Mouse (Mus musculus): Measurements from ENCODE around the gene Psg19.
"Not testable (repeated sequence)": the region's sequence is repeated elsewhere in the genome, so short reads cannot be mapped to it uniquely, and the experiment has no call there.

Gene Psg19

GRCm38 (mm10) chr7:18798420-18798819, at the start of gene Psg19:
Gene Psg19, minus strand, starts transcription at chr7:18798520.
- no peak for DNase-seq (ENCODE audit: low spot score in 2 of 2)

- no peak for DNase-seq (ENCODE audit: low spot score in 2 of 2)
Measured at GRCm38 (mm10) chr7:18844811-18845210, 46.5 kb upstream of the Psg19 start.

- DNase-seq (ENCODE audit: low spot score in 2 of 2): no peak
Measured at GRCm38 (mm10) chr7:18841174-18841567, 42.9 kb upstream of the Psg19 start.

- DNase-seq (ENCODE audit: low spot score in 2 of 2): peak; percentile 7 to 12
Measured at GRCm38 (mm10) chr7:18840386-18841173, 42.3 kb upstream of the Psg19 start.

GRCm38 (mm10) chr7:18839865-18840264, 41.5 kb upstream of the Psg19 start, which contains the start of gene Mill2:
Gene Mill2, plus strand, starts transcription at chr7:18839966.
- peak in 1 of 2 experiments; percentile 3 for DNase-seq (ENCODE audit: low spot score in 2 of 2)

- DNase-seq (ENCODE audit: low spot score in 2 of 2): no peak
Measured at GRCm38 (mm10) chr7:18832298-18832697, 34.0 kb upstream of the Psg19 start.

- no peak for DNase-seq (ENCODE audit: low spot score in 2 of 2)
Measured at GRCm38 (mm10) chr7:18829545-18829944, 31.2 kb upstream of the Psg19 start.

GRCm38 (mm10) chr7:18828592-18828991, 30.3 kb upstream of the Psg19 start:
- no peak for DNase-seq (ENCODE audit: low spot score in 2 of 2)

- no peak for DNase-seq (ENCODE audit: low spot score in 2 of 2)
Measured at GRCm38 (mm10) chr7:18827792-18828546, 29.6 kb upstream of the Psg19 start.

- DNase-seq (ENCODE audit: low spot score in 2 of 2): no peak
Measured at GRCm38 (mm10) chr7:18821507-18821906, 23.2 kb upstream of the Psg19 start, which contains the start of gene Psg17. Gene Psg17, minus strand, starts transcription at chr7:18821607.

- no peak for DNase-seq (ENCODE audit: low spot score in 2 of 2)
Measured at GRCm38 (mm10) chr7:18818301-18818700, 20.0 kb upstream of the Psg19 start.

- DNase-seq (ENCODE audit: low spot score in 2 of 2): no peak
Measured at GRCm38 (mm10) chr7:18803526-18803925, 5.2 kb upstream of the Psg19 start.

GRCm38 (mm10) chr7:18799129-18799528, 809 bp upstream of the Psg19 start:
- DNase-seq (ENCODE audit: low spot score in 2 of 2): no peak

- DNase-seq (ENCODE audit: low spot score in 2 of 2): not testable (repeated sequence)
Measured at GRCm38 (mm10) chr7:18790671-18791070, 7.6 kb downstream of the Psg19 start.

- not testable (repeated sequence) for DNase-seq (ENCODE audit: low spot score in 2 of 2)
Measured at GRCm38 (mm10) chr7:18781301-18781700, 17.0 kb downstream of the Psg19 start.

GRCm38 (mm10) chr7:18779337-18779781, 19.0 kb downstream of the Psg19 start:
- DNase-seq (ENCODE audit: low spot score in 2 of 2): no peak

GRCm38 (mm10) chr7:18762885-18763284, 35.4 kb downstream of the Psg19 start:
- not testable (repeated sequence) for DNase-seq (ENCODE audit: low spot score in 2 of 2)

GRCm38 (mm10) chr7:18760152-18760551, 38.2 kb downstream of the Psg19 start:
- not testable (repeated sequence) for DNase-seq (ENCODE audit: low spot score in 2 of 2)

- DNase-seq (ENCODE audit: low spot score in 2 of 2): peak; percentile 73 to 75
Measured at GRCm38 (mm10) chr7:18749896-18750477, 48.3 kb downstream of the Psg19 start.

- DNase-seq (ENCODE audit: low spot score in 2 of 2): no peak
Measured at GRCm38 (mm10) chr7:18748994-18749895, 49.1 kb downstream of the Psg19 start.

GRCm38 (mm10) chr7:18747420-18747819, 50.9 kb downstream of the Psg19 start:
- DNase-seq (ENCODE audit: low spot score in 2 of 2): not testable (repeated sequence)
